25 mouse cellular contexts compared by ENCODE assay signal in genomic region chr7:25794775-25795174, GRCm38 (mm10).
"Had no signal": no experiment of that assay in that cellular context is flagged by ENCODE, and none has a peak within 500 bp of the region (broad histone marks: within the 10 kb centered on the region; RNA-seq: fewer than 3 reads in every experiment).

No protein-coding gene starts in this region.

- H3K9me3 ChIP-seq: intestine, embryonic 15.5 days; kidney, embryonic 15.5 days; limb, embryonic 13.5 days; limb, embryonic 15.5 days had no signal

- ATAC-seq: hindbrain, embryonic 16.5 days; inflammation-experienced regulatory T-cells, adult 6 months; intestine, embryonic 15.5 days; liver, embryonic 12.5 days had no signal

- H3K4me3 ChIP-seq: heart, embryonic 10.5 days; heart, embryonic 12.5 days; hindbrain, embryonic 10.5 days; hindbrain, embryonic 12.5 days; intestine, embryonic 15.5 days; kidney, embryonic 15.5 days; layer of hippocampus, adult 2 months; limb, embryonic 13.5 days; limb, embryonic 15.5 days; liver, embryonic 12.5 days had no signal

- H3K9ac ChIP-seq: heart, embryonic 12.5 days; hindbrain, embryonic 12.5 days; hindbrain, embryonic 14.5 days; intestine, embryonic 15.5 days; kidney, embryonic 15.5 days; limb, embryonic 13.5 days; limb, embryonic 15.5 days; liver, embryonic 12.5 days; liver, embryonic 14.5 days had no signal

- DNase-seq: gastrocnemius, postnatal 10 days; gastrocnemius, postnatal 25 days; heart, postnatal 10 days; heart, postnatal 4 days; kidney, adult 11 months; kidney, adult 2 months; kidney, adult 9 months; kidney, postnatal 25 days; kidney, postnatal 4 days; left cerebral cortex, postnatal 4 days had no signal

- H3K27ac ChIP-seq: heart, embryonic 10.5 days; hindbrain, embryonic 10.5 days; hindbrain, embryonic 12.5 days; hindbrain, embryonic 14.5 days; intestine, embryonic 15.5 days; kidney, embryonic 15.5 days; kidney, postnatal 0 days; layer of hippocampus, adult 2 months; limb, embryonic 13.5 days; limb, embryonic 15.5 days; liver, embryonic 12.5 days; liver, embryonic 14.5 days had no signal

- H3K27me3 ChIP-seq: heart, embryonic 12.5 days; intestine, embryonic 15.5 days; kidney, embryonic 15.5 days; limb, embryonic 13.5 days; limb, embryonic 15.5 days; liver, embryonic 12.5 days had no signal

- H3K4me1 ChIP-seq: heart, embryonic 10.5 days; hindbrain, embryonic 10.5 days; hindbrain, embryonic 12.5 days had no signal

- H3K4me2 ChIP-seq: heart, embryonic 12.5 days; hindbrain, embryonic 12.5 days; hindbrain, embryonic 14.5 days; intestine, embryonic 15.5 days; kidney, embryonic 15.5 days; limb, embryonic 13.5 days; limb, embryonic 15.5 days; liver, embryonic 12.5 days had no signal

- H3K36me3 ChIP-seq: heart, embryonic 10.5 days; heart, embryonic 12.5 days; hindbrain, embryonic 10.5 days; hindbrain, embryonic 12.5 days; intestine, embryonic 15.5 days; kidney, embryonic 15.5 days; limb, embryonic 13.5 days; limb, embryonic 15.5 days; liver, embryonic 12.5 days had no signal
